Mouse (Mus musculus): ENCODE measurements at regions not wholly inside any gene's neighbourhood (a gene's known extent, or its start where the extent isn't known, plus 50 kb on each side); places are given as distances from the start of the nearest gene placed in this dataset.

GRCm38 (mm10) chr17:45237246-45237645 lies 196.3 kb downstream of the Cdc5l start:
- peak; percentile 67 for TF ChIP-seq CTCF (conservative IDR thresholded peaks at IDR 0.05; ENCODE audit: low read length)
- no peak for TF ChIP-seq POU5F1 (IDR thresholded peaks at IDR 0.05; ENCODE audit: borderline replicate concordance, low read length)
